Mouse (Mus musculus) CD4-positive, CD25-positive, alpha-beta regulatory T cell, adult 9 weeks (primary cell): Measurements from ENCODE around the gene Efhd2. TPM values are rescaled to one million over a fixed set of nuclear protein-coding genes. Genes with fewer than 3 reads are reported as not detected.

Source experiments
- polyA plus RNA-seq: library from polyadenylated mRNA; unstranded; fragments of 100-300 nt; shearing (Covaris generic); gene quantifications from one replicate; pipeline ENCODE4 v1.2.1, GENCODE M21; 2017

The Efhd2 gene
- polyA plus RNA-seq, result 13.9 TPM

DNA sequence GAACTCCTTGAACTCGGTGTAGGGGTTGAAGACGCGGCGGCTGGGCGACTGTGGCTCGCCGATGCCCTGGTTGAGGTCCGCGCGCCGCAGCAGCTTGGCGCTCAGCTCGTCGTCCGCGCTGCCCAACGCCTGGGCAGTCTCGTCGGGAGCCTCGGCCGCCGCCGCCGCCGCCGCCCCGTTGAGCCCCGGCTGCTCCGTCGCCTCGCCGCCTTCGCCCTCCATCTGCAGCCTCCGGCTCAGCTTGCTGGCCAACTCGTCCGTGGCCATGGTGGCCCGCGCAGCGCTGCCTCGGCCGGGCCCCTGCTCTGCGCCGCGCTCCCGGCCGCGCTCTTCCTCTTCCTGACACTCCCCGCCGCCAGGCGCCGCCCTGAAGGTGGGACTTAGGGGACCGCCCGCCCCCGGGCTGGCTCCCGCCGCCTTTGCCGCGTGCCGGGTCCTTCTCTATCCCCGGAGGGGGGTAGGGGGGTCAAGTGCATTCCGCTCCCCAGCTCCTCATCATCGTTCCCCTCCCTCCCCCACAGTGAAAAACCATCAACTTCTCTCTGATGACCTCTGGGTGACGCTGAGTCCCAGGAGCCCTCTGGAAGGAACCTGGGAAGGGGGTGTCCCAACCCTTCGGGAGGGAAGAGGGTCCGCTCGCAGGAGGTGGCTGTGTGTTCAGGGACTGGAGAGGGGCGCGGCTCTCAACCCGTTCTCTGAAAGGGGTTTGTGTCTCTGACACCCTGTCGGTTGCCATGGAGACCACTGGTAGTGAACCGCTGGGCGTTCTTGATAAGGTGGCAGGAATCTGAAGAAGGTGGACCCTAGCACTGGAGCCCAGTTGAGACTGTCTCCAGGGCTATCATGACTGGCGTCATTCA lies at the start of gene Efhd2:
Efhd2 (minus strand) TSS at position 320 of the 860 bp plus-strand sequence.

DNA sequence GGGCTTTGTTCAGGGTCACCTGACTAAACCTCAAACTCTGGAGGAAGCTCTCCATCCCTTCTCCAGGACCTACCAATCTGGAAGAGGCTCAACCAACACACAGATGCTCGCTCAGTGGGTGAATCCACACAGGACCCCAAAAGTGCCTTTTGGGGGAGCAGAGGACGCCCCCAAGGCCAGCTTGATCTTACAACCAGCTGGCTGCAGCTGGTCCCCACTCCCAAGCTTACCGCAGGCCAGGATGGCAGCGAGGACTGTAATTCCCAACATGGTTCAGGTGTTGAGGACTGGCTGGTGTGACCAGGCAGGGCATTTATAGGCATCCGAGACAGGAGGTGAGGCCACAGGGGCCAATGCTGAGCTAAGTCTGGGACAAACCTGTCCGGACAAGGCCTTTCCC lies 28.7 kb downstream of the Efhd2 start, which contains the start of gene Ctrc:
Ctrc (minus strand) TSS at position 361 of the 400 bp plus-strand sequence.

DNA sequence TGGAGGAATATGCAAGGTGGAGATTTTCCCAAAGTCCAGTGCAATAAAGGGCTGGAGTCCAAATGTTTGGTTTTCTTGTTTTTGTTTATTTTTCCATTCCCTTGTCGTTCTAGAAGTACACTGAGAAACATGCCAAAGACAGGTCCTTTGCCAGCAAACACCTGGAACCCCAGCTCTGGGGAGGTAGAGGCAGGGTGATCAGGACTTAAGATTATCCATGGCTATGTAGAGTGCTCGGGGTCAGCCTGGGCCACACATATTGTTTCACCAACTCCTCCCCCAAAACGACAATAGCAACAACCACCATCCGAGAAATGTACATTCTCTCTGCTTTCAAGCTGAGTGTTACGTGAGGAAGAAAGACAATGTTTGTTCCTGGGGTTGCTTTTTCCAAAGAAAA lies 48.7 kb downstream of the Efhd2 start, which contains the start of gene Cela2a:
Cela2a (minus strand) TSS at position 101 of the 400 bp plus-strand sequence.

Other genes starting within 250 kb of the Efhd2 start
- 5.8 TPM for gene Plekhm2, start 210.0 kb downstream of the Efhd2 start, polyA plus RNA-seq
- gene Rsc1a1, start 189.3 kb downstream of the Efhd2 start, polyA plus RNA-seq, result not detected
- gene Ddi2, start 151.5 kb downstream of the Efhd2 start, polyA plus RNA-seq, result 4.7 TPM
- gene Agmat, start 128.2 kb downstream of the Efhd2 start, polyA plus RNA-seq, result not detected
- 5.1 TPM for gene Dnajc16, start 84.0 kb downstream of the Efhd2 start, polyA plus RNA-seq
- 18.5 TPM for gene Casp9, start 81.3 kb downstream of the Efhd2 start, polyA plus RNA-seq
- not detected for gene Cela2a, start 48.8 kb downstream of the Efhd2 start, polyA plus RNA-seq
- gene Ctrc, start 28.6 kb downstream of the Efhd2 start, polyA plus RNA-seq, result not detected
- gene Fhad1, start 140.2 kb upstream of the Efhd2 start, polyA plus RNA-seq, result 0.79 TPM
- gene Tmem51, start 209.4 kb upstream of the Efhd2 start, polyA plus RNA-seq, result 1.2 TPM